Mouse (Mus musculus) heart, postnatal 0 days (tissue): ENCODE results near the gene Fam189a1.

Source experiments
- CTCF ChIP-seq: IDR thresholded peaks from 2 replicates; pipeline ENCODE4 v1.5.1; 2016; ENCODE audit warnings: antibody characterized with exemption, control low read depth, low read depth
- EP300 ChIP-seq: IDR thresholded peaks from 2 replicates; pipeline ENCODE4 v1.6.1; 2016; ENCODE audit warnings: antibody characterized with exemption, low read depth

GRCm38 (mm10) chr7:65091486-65091885 is 64.9 kb downstream of the Fam189a1 start:
- no peak for TF ChIP-seq CTCF
- no peak for TF ChIP-seq EP300
